Mouse (Mus musculus): ENCODE measurements around the gene Gm10642.

Gene Gm10642

GRCm38 (mm10) chr9:70673656-70674055 lies 17.6 kb downstream of the Gm10642 start:
- no peak for DNase-seq (ENCODE audit: low spot score in 2 of 2)

DNA sequence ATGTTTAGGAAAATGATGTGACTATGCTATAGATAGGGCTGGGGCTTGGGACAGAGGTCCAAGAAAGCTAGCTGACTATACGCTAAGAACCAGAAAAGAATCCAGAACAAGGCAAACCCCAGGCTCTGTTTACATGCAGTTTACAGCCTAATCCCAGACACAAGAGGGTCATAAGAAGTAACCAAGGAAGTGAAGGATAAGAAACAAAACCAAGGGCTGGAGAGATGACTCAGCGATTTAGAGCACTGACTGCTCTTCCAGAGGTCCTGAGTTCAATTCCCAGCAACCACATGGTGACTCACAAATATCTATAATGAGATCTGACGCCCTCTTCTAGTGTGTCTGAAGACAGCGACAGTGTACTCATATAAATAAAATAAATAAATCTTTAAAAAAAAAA lies 19.1 kb downstream of the Gm10642 start:
- no peak for DNase-seq (ENCODE audit: low spot score in 2 of 2)

GRCm38 (mm10) chr9:70675961-70676360 lies 19.9 kb downstream of the Gm10642 start:
- no peak for DNase-seq (ENCODE audit: low spot score in 2 of 2)

DNA sequence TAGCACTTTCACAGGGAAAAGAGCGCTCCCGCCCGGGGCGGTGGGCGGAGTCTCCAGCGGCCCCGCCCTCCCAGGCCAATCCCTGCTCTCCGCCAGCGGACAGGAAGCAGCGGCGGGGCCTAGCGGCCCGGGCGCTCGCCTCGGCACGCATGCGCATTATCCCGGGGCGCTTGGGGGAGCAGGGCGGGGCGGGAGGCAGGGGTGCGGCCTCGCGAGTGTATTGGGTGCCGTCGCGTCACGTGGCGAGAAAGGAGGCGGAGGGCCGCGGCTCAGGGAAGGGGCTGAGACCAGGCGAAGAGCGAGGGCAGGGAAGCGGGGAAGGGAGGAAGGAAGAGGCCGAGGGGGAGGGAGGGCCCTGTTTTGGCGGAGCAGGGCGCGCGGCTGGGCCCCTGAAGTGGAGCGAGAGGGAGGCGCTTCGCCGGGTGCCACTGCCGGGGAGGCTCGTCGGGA lies 22.7 kb downstream of the Gm10642 start, which contains the start of gene Adam10:
TSS of gene Adam10 (plus strand) at position 316 of the 450 bp plus-strand sequence.
- DNase-seq (ENCODE audit: low spot score in 2 of 2): peak; percentile 96 to 97

- DNase-seq (ENCODE audit: low spot score in 2 of 2): peak; percentile 2 to 24
Observed at GRCm38 (mm10) chr9:70679132-70680091, 23.4 kb downstream of the Gm10642 start.

GRCm38 (mm10) chr9:70682202-70682601 lies 26.2 kb downstream of the Gm10642 start:
- no peak for DNase-seq (ENCODE audit: low spot score in 2 of 2)

DNA sequence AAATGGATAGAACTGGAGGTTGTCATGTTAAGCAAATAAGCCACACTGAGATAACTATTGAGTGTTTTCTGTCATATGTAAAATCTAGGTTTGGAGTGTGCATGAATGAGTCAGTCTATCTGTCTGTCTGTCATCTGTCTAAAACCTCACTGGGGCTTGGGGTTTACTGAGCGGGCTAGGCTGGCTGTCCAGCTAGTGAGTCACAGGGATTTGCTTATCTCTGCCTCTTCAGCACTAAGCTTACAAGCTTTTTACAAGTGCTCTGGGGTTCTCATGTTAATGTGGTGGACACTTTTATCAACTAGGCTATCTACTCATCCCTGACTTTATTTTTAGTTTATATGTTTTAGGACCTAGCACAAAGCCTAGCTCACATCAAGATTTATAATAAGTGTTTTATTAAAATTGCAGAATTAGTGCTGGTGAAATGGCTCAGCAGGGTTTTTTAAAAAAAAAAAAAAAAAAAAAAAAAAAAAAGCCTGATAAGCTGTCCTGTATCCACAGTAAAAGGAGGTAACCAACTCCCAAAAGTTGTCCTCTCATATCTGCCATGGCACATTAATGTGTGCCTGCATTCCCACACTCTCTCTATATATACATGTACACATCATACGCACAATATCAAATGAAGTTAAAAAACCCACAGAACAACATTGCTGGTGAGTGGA lies 32.4 kb downstream of the Gm10642 start:
- DNase-seq (ENCODE audit: low spot score in 2 of 2): no peak

DNA sequence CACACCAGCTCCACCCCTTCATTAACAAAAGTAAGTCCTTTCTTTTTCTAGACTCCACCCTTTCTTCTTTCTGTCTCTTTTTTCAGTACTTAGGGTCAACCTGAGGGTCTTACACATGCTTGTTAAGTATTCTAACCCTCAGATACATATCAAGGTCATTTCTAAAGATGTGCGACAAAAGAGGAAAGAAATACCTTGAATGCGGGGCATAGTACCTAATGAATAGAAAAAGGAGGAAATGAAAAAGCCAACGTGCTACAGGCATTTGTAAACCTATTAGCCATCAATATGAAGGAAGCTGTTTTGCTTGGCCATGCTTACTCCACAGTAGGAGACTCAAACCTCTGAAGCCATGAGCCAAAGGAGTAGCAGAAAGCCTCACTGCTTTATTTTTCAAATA lies 33.9 kb downstream of the Gm10642 start:
- no peak for DNase-seq (ENCODE audit: low spot score in 2 of 2)

DNA sequence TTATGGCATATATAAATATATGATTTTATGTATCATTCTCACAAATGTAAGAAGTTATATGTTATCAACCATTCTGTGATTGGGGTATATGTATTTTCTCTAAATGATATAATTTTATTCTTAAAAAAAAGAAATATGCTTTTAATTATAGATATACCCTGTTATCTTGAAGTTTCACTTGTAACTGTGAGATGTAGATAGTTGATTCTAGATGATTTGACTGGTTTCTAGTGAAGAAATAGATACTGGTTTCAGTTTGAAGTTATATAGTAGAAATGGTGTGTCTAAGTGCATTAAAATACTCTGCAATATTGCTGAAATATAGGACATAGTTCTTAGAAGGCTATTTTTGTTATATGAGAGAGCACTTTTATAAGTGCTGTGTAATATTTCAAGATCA lies 34.5 kb downstream of the Gm10642 start:
- no peak for DNase-seq (ENCODE audit: low spot score in 2 of 2)

DNA sequence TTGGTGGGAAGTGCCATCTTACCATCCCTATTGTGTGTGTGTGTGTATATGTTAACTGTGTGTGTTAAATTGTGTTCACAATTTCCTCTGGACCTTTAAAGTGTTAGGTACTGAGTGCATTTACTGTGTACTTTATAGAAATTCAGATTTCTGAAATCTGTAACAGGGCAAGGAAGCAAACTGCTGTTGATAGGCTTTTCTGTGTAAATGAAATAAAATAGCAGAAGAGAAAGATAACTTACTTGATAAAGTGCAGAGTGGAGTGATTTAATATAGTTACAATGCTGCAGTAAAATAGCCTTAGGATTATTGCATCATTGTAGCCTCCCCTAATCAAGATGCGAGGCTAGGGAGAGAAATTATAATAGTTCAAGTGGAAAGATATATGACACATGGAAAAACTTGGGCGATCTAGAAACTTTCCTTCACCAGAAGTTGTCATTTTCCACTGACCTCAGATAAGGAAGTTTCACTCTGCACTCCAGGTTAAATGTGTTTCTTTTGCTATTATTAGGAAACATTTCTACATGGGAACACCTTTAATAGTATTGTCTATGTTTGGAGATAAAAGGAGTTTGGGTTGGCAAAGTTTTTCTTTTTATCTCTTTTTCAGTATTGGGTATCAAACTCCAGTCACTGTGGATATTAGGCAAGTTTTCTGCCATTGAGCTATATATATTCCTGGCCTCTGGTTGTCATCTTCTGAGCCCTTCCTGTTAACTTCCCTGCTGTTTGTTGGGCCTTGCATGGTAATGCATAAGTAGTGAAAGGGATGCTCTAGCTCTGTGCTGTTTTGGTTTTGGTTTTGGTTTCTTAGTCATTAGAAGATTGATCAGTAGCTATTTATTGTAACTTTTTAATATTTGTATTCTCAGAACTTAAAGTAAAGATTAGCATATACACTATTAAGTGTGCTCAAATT lies 36.0 kb downstream of the Gm10642 start:
- no peak for DNase-seq (ENCODE audit: low spot score in 2 of 2)

GRCm38 (mm10) chr9:70695723-70696122 lies 39.7 kb downstream of the Gm10642 start:
- no peak for DNase-seq (ENCODE audit: low spot score in 2 of 2)

DNA sequence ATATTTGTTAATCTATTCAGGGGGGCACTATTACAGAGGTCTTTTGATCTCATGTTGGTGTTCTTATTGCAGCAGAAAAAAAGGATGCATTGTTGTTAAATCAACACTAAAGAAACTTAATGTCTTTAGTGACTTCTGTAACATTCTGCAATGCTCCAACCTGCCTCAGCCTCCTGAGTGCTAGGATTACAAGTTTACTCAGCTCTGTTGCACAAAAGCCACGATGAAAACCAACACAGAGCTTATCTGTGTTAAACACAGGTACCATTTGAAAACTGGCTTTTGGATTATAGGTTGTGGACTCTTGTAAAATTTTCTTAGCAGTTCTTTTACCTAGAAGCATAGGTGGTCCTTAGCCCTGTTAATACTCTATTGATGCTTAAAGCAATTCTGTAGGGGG lies 42.0 kb downstream of the Gm10642 start:
- DNase-seq (ENCODE audit: low spot score in 2 of 2): no peak

DNA sequence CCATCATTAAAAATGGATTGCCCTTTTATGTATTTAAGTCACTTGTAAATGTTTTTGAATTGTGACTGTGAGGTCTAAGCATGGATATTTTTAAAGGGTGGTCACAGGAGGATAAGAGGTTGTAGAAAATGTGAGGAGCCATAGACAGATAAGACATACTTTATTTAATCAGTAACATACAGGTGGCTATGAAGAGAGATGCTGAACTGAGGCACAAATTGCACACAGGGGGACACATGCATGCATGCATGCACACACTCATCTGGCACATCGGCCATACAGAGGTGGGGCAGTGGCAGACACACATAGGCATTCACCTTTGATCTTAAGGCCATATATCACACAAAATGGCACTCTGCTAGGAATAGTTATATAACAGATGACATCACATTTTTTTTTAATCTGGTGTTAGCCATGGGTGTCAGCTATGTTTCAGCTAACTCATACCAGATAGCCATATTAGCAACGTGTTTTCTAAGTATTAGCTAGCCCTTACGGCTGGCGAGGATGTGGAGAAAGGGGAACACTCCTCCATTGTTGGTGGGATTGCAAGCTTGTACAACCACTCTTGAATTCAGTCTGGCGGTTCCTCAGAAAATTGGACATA lies 47.6 kb downstream of the Gm10642 start:
- no peak for DNase-seq (ENCODE audit: low spot score in 2 of 2)

GRCm38 (mm10) chr9:70706444-70706843 lies 50.4 kb downstream of the Gm10642 start:
- no peak for DNase-seq (ENCODE audit: low spot score in 2 of 2)

Measured in right cerebral cortex, postnatal 36 days (tissue).